Mouse (Mus musculus) heart, adult 11 months (tissue): ENCODE measurements at regions not wholly inside any gene's neighbourhood (a gene's known extent, or its start where the extent isn't known, plus 50 kb on each side); places are given as distances from the start of the nearest gene placed in this dataset.

Experiments used
- DNase-seq: peaks from one replicate; pipeline ENCODE4 v3.0.0; 2022

- peak; percentile 66 for DNase-seq
Measured at GRCm38 (mm10) chr13:60004611-60005010, 172.6 kb downstream of the Gas1 start.

GRCm38 (mm10) chr13:60002098-60002497, 175.1 kb downstream of the Gas1 start:
- peak; percentile 79 for DNase-seq

DNA sequence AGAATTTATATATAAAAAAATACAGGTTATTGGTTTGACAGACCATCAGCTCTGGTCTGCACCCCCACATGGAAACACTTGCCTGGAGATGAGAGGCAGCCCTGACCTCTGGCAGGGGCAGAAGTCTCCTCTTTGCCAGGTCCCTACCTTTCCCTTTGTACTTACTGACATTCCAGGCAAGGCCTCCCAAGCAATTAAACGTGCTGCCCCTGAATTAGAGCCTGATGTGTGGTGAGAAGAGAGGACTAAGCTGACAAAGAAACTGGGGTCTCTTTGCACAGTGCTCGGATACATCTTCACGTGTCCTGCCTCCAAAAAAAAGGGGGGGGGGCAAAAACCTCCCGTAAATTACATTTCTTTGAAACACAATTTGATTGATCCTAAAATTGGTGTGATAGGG, 175.5 kb downstream of the Gas1 start:
- peak; percentile 71 for DNase-seq

DNA sequence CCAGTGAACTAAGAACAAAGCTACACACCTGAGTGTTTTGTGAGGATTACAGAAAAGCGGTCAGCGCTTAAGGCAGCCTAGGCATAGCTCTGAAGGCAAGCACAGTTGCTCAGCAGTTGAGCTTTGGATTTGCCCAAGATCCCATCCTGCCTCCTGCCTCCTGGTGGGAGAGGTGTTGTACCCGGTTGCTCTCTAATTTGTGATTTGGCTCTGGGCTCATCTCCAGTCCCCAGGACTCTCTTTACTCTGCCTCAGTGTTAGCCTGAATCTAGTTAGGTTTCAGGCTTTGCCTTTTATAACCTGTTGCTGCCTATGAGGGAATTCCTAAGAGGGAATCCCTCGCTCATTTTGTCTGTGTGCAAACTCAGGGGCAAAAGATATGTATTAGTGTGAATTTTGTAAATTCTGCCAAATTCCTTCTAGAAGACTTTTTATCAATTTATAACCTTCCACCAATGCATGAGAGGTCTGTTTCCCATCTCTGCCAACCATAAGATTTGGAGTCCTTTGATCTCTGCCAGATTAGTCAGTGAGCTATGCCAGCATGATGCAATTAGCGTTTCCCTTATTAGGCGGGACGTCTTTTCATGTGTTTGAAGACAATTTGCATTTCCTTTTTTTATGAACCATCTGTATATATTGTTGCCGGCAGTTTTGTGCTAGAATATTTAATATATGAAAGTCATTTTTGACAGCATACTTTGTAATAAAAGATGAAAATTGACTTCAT, 176.4 kb downstream of the Gas1 start:
- peak; percentile 42 for DNase-seq

GRCm38 (mm10) chr13:59997431-59997830, 174.5 kb upstream of the Tut7 start:
- peak; percentile 31 for DNase-seq

- no peak for DNase-seq
Measured at GRCm38 (mm10) chr13:59996146-59996814, 173.3 kb upstream of the Tut7 start.

- DNase-seq, result peak; percentile 93
Measured at GRCm38 (mm10) chr13:59992780-59993501, 170.0 kb upstream of the Tut7 start.

DNA sequence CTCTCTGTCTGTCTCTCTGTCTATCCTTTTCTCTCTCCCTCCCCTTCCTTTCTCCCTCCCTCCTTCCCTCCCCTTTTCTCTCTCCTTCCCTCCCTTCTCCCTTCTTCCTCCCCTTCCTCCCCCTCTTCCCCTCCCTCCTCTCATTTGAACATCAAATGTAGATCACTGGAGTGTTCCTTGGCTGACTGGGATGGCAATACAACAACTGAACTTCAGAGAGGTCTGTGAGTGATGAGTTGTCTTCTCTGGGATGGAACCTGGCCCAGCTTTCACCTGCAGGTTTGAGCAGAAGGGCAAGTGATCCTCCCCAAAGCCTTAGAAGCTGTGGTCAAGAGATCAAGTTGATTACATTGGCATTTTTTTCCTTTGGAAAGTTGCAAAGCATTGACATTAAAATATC, 169.4 kb upstream of the Tut7 start:
- peak; percentile 49 for DNase-seq

- peak; percentile 72 for DNase-seq
Measured at GRCm38 (mm10) chr13:59990402-59991280, 167.7 kb upstream of the Tut7 start.

- DNase-seq, result peak; percentile 82
Measured at GRCm38 (mm10) chr13:59988393-59988965, 165.5 kb upstream of the Tut7 start.

- DNase-seq, result no peak
Measured at GRCm38 (mm10) chr13:59976425-59976824, 153.5 kb upstream of the Tut7 start.

- DNase-seq, result peak; percentile 83
Measured at GRCm38 (mm10) chr13:59972093-59972427, 149.1 kb upstream of the Tut7 start.

DNA sequence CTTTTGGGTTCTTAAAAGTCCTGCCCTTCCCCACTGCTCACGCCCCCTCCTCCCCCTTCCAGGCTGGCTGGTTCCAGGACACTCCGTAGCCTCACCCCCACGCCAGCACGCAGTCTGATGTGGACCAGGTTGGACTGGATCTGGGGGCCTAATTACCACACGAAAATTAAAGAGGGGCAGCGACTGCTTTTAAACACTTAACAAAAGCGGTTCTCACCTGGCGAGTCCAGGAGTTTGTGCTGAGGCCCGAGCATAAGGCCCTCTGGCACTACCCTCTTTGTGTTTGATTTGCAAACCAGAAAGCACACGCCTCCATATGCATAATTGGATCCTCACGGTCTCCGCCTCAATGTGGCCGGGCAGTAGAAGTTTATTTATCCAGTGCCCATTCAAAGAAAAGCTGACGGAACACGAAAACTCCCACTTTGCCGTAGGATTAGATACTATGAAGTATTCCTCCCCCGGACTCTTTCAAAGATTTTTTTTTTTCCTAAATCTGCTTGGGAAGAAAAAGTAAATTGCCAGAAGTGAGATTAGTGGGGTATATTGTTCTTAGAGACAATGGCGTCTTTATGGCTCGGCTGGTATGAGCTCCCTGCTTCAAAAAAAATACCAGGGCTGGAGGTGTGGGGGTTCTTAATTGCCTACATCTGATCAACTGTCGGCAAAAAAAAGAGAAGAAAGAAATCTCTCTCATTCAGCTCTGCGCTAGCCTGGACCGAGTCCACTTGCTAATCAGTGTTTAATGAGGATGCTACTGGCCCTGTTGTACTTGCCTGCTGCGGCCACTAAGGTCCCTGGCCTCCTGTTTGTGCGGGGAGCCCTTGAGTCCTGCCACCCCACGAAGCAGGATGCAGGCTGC, 148.5 kb upstream of the Tut7 start:
- peak; percentile 65 for DNase-seq

DNA sequence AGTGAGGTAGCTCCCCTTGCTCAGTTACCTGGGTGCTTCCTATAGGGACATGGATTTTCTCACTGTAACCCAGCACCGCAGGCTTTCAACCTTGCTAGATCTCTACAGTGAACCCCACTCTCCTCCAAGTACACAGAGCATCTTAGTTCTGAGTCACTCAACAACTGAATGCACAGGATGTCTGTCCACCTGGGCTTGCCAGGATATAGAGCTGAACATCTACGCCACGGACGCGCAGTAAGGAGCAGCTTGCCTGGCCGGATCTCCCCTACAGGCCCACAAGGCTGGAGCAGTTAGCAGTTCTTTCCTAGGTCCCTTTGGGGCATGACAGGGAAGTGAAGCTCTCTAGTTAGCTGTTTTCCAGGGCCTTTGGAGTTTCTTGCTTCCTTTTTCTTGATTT, 147.5 kb upstream of the Tut7 start:
- peak; percentile 83 for DNase-seq

DNA sequence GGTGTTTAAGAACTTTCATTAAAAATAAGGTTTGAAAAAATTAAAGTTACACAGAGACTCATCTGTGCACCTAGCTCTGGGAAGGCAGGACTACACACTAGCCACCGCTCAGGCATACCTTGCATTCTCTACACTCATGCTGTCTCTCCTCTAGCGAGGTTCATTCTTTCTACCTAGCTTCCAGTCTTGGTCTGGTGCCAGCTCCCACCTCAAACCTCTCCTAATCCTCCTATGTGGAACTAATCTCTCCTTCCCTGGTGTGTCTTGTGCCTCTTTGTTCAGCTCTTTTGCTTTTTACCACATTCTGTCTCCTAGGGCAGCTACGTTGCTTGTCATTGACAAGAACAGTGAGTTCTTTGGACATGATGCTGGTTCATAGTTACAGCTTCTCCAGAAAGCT, 146.5 kb upstream of the Tut7 start:
- DNase-seq, result peak; percentile 49

DNA sequence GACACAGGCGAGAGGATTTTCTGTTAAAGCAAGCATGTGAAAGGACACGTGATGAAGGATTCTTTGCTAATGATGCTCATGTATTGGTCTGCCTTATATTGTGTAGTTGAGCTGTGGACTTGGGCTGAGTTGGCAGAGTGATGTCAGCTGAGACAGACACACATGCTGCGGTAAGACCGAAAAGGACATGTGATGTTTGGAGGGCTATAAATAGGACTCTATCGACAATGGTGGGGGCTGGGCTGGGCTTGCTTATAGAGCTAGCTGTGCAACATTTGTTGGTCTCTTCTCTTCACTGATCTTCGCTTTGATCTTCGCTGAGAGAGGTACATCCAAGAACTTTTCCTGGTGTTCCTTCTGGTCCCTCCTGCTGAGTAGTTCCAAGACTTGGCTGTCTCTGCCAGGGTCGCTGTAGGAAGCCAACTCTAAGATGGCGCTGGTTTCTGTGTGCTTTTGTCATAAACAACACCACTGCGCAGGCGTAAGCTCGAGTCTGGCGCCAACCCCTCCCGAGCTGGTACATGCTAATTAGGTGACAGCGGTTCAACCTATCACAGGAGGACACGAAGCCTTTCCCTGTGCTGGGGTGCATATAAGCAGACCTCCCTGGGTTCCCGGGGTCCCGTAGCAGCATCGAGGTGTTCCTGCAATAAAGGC, 145.8 kb upstream of the Tut7 start:
- peak; percentile 71 for DNase-seq

DNA sequence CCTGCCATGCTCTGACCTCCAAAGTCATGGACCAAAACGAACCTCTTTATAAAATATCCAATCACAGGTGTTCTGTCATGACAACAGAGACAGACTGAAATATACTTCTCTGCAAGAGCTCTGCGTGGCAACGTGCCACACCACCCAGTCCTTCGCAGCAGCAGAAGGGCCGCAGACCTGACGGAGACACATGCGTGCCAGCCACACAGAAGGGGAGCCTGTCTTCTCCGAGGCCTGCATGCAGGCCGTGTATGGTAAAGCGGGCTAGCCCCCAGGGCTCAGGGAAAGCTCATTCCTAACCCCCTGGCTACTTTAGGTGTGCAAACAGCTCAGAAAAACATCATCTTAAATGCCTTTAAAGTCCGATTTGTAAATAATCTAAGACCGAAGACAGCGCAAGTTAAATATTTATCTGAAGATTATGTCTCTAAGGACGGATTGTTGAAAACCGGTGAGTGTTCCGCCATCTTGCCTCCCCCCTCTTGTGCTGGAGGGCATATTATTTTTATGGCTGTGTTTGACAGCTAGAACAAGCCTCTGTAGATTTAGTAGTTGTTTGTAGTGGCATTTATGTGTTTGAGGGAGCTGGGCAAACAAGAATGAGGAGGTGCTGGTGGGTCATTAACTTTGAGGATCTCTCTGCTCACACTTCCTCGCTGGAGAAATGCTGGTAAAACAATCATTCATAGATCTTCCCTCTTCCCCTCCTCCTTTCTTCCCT, 143.7 kb upstream of the Tut7 start:
- peak; percentile 73 for DNase-seq

- DNase-seq, result peak; percentile 63
Measured at GRCm38 (mm10) chr13:59964981-59965380, 142.0 kb upstream of the Tut7 start.

DNA sequence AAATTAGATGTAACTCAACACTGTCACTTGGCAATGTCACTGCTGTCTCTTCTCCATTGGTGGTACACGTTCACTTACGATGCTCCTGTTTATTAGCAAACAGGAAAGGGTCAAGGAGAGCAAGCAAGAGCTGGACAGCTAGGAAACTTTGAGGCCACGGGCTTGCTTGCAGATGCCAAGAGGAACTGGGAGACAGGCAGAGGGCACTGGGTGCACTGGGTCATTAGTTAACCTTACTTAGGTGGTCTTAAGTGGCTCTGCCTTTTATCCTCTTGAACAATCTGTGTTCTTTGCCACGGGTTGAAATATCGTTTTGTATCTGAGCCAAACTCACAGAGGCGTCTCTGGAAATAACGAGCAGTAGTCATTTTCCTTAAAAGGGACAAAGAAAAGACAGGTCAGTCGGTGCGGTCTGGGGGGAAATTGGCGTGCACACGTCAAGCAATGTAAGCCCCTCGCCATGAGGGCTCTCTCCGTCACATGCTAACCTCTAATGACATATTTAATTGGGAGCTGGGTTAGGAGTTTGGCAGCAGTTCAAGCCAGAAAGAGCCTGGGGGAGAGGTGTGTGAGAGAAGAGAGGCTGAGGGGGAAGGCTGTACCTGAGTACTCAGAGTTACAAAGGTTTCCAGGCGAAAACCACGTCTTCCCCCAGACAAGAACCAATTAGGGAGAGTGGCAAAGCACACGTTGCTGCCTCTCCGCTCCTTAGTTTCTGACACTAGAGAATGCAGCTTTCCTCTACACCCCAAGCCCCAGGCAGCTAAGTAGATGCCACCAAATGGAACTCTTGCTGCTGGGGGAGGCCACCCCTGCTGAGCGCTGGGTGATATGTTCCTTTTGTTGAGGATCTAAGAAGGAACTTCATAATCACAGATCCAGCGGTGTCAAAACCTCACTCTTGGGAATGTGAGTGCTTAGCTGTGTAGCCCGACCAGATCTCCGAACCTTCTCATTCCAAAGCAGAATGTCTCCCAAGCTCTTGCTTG, 140.0 kb upstream of the Tut7 start:
- DNase-seq, result peak; percentile 60
